Comparison of ENCODE assay signal across 8 mouse cellular contexts in the genomic region with DNA sequence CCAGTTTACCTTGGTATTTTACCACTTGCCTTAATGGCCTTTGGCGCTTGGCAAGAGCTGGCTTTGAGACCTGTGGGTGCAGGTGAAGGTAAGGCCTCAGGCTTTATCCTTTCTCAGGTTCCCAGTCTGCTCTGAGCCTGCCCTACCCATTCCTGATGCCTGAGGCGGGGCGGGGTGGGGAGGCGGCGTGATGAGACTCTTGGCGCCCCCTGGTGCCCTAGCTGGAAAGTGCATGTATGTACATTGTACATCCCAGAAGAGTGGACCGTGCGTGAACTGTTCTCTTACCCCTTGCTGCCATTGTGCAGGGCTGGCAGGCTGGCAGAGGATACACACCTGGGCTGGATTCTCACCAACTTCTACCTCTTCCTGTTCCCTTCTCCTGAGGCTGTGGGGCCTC. TPM values are rescaled to one million over a fixed set of nuclear protein-coding genes. Genes with fewer than 3 reads are reported as not detected.
DNase-seq lines count a peak whose midpoint lies in the region; ATAC-seq and TF ChIP-seq lines count a peak whose summit lies in the region.

No protein-coding gene starts in this region.

- peak; percentile 96 for TF ChIP-seq CTCF in lung, postnatal 0 days (IDR thresholded peaks at IDR 0.05)

- DNase-seq in MEL-GATA-1-ER (ENCODE audit: extremely low read depth, low read depth), result peak; percentile 57
- peak; percentile 78 for DNase-seq in c-Kit-positive CD71-positive TER-119-negative erythroid progenitor cells, embryonic 14.5 days (ENCODE audit: low read depth)
- peak; percentile 94 for DNase-seq in forebrain, embryonic 11.5 days (ENCODE audit: low spot score)
- DNase-seq in heart, postnatal 4 days, result peak; percentile 90
- DNase-seq in layer of hippocampus, adult 8-10 months (ENCODE audit: low spot score in 2 of 2), result peak; percentile 52 to 84
- DNase-seq in lung, postnatal 0 days (ENCODE audit: low spot score), result peak; percentile 84
- peak; percentile 80 for DNase-seq in ovary, postnatal 36 days (ENCODE audit: low spot score)
- DNase-seq in urinary bladder, adult 18-20 months (ENCODE audit: low spot score in 2 of 2), result peak; percentile 55 to 73

- TF ChIP-seq EP300 in lung, postnatal 0 days (IDR thresholded peaks at IDR 0.05), result no peak

- no peak overlapping the region for H3K27ac ChIP-seq in forebrain, embryonic 11.5 days (ENCODE audit: low read depth, low read length)
- H3K27ac ChIP-seq in lung, postnatal 0 days (ENCODE audit: low read length), result no peak overlapping the region

- H3K4me2 ChIP-seq in forebrain, embryonic 11.5 days (ENCODE audit: low read depth, low read length, severe bottlenecking), result no peak overlapping the region
- H3K4me2 ChIP-seq in lung, postnatal 0 days (replicated peaks; ENCODE audit: low read depth, low read length), result no peak overlapping the region

- peaks cover 6% of the 10 kb centered on the region; the same call in 1 of the 2 replicates for H3K27me3 ChIP-seq in forebrain, embryonic 11.5 days (ENCODE audit: control insufficient read depth, insufficient read depth, low read length)
- H3K27me3 ChIP-seq in lung, postnatal 0 days (replicated peaks; ENCODE audit: insufficient read depth, low read length), result no peaks in the 10 kb centered on the region

- 0 out of 2 replicates have a peak, but pooled peaks have one; percentile 33 for ATAC-seq in forebrain, embryonic 11.5 days (replicated peaks; ENCODE audit: low FRiP score)
- peak; percentile 84 for ATAC-seq in lung, postnatal 0 days

- WGBS in forebrain, embryonic 11.5 days, result 2% methylated on average over 8 of the region's 8 CpGs
- WGBS in lung, postnatal 0 days, result 3% methylated on average over 8 of the region's 8 CpGs

- H3K9me3 ChIP-seq in forebrain, embryonic 11.5 days (ENCODE audit: control insufficient read depth, low read length), result no peaks in the 10 kb centered on the region
- H3K9me3 ChIP-seq in lung, postnatal 0 days (ENCODE audit: low read length), result no peaks in the 10 kb centered on the region

- no peaks in the 10 kb centered on the region for H3K36me3 ChIP-seq in forebrain, embryonic 11.5 days (ENCODE audit: control insufficient read depth, insufficient read depth, low read length)
- peaks cover 2% of the 10 kb centered on the region; the same call in 1 of the 2 replicates for H3K36me3 ChIP-seq in lung, postnatal 0 days (ENCODE audit: insufficient read depth, low read length)

- H3K4me3 ChIP-seq in forebrain, embryonic 11.5 days (ENCODE audit: low read depth, low read length), result no peak overlapping the region
- H3K4me3 ChIP-seq in lung, postnatal 0 days (ENCODE audit: low read depth, low read length), result no peak overlapping the region

- H3K4me1 ChIP-seq in forebrain, embryonic 11.5 days (replicated peaks; ENCODE audit: control insufficient read depth, insufficient read depth, low read length), result 0 out of 2 replicates have a peak, but pooled peaks cover 2% of the 10 kb centered on the region
- H3K4me1 ChIP-seq in lung, postnatal 0 days (ENCODE audit: insufficient read depth, low read depth, low read length), result no peaks in the 10 kb centered on the region

- no peak overlapping the region for H3K9ac ChIP-seq in forebrain, embryonic 11.5 days (ENCODE audit: low read length)
- H3K9ac ChIP-seq in lung, postnatal 0 days (replicated peaks; ENCODE audit: low read depth), result no peak overlapping the region

RNA-seq across cellular contexts. Expression of gene Sema4a, which starts 16.8 kb away (rescaled TPM):
- polyA plus RNA-seq in forebrain, embryonic 11.5 days (2014; fragmentation: Nextera tagmentation; extraction: Ambion mirVana), result 9.3 and 10.3 TPM in 2 replicates
- 1 to 10 TPM; 1.5 to 1.7 TPM for total RNA-seq in heart, postnatal 4 days (2021)
- 10 to 100 TPM; 43.0 to 52.1 (median 50.8) TPM for total RNA-seq in layer of hippocampus, adult 8-10 months (2022)
- 9.0 and 9.2 TPM in 2 replicates for polyA plus RNA-seq in lung, postnatal 0 days (2015; fragmentation: Nextera tagmentation; extraction: Ambion mirVana)

RNA-seq across cellular contexts. Expression of gene Lmna, which starts 32.0 kb away (rescaled TPM):
- 19.4 and 20.4 TPM in 2 replicates for polyA plus RNA-seq in forebrain, embryonic 11.5 days (2014; fragmentation: Nextera tagmentation; extraction: Ambion mirVana)
- total RNA-seq in heart, postnatal 4 days (2021), result 100 to 1,000 TPM; 178 to 181 TPM
- total RNA-seq in layer of hippocampus, adult 8-10 months (2022), result 10 to 100 TPM; 38.0 to 45.6 (median 40.2) TPM
- polyA plus RNA-seq in lung, postnatal 0 days (2015; fragmentation: Nextera tagmentation; extraction: Ambion mirVana), result 185 and 216 TPM in 2 replicates

RNA-seq across cellular contexts. Expression of gene Slc25a44, which starts 52.8 kb away (rescaled TPM):
- polyA plus RNA-seq in forebrain, embryonic 11.5 days (2014; fragmentation: Nextera tagmentation; extraction: Ambion mirVana), result 22.6 and 23.1 TPM in 2 replicates
- total RNA-seq in heart, postnatal 4 days (2021), result 10 to 100 TPM; 13.9 to 14.6 TPM
- 10 to 100 TPM; 66.0 to 72.8 (median 68.6) TPM for total RNA-seq in layer of hippocampus, adult 8-10 months (2022)
- 9.3 and 11.3 TPM in 2 replicates for polyA plus RNA-seq in lung, postnatal 0 days (2015; fragmentation: Nextera tagmentation; extraction: Ambion mirVana)

RNA-seq across cellular contexts. Expression of gene Mex3a, which starts 54.5 kb away (rescaled TPM):
- 44.4 and 46.2 TPM in 2 replicates for polyA plus RNA-seq in forebrain, embryonic 11.5 days (2014; fragmentation: Nextera tagmentation; extraction: Ambion mirVana)
- 10 to 100 TPM; 11.7 TPM for total RNA-seq in heart, postnatal 4 days (2021)
- 1 to 10 TPM; 2.4 to 2.8 (median 2.6) TPM for total RNA-seq in layer of hippocampus, adult 8-10 months (2022)
- 2.6 and 3.4 TPM in 2 replicates for polyA plus RNA-seq in lung, postnatal 0 days (2015; fragmentation: Nextera tagmentation; extraction: Ambion mirVana)

Comparison
In these comparisons a context has a peak if more than half of its experiments do, and no peak if none do; other contexts are left out.
1. RNA of gene Sema4a, which starts 16.8 kb away (total RNA-seq): 43.0 to 52.1 TPM in layer of hippocampus, adult 8-10 months; 1.5 to 1.7 TPM in heart, postnatal 4 days; every median in the first group is over 10 times any median in the second.
2. RNA of gene Slc25a44, which starts 52.8 kb away (total RNA-seq): 66.0 to 72.8 TPM in layer of hippocampus, adult 8-10 months; 13.9 to 14.6 TPM in heart, postnatal 4 days; every median in the first group is over 4 times any median in the second.
3. Peak in every context shown above with its lines, with median percentiles within 50 percentile points of each other: DNase-seq.